Mouse (Mus musculus): ENCODE measurements at regions not wholly inside any gene's neighbourhood (a gene's known extent, or its start where the extent isn't known, plus 50 kb on each side); places are given as distances from the start of the nearest gene placed in this dataset.
"Not testable (repeated sequence)": the region's sequence is repeated elsewhere in the genome, so short reads cannot be mapped to it uniquely, and the experiment has no call there.

- DNase-seq: no peak
These were observed 184.4 kb downstream of the Mat2b start for GRCm38 (mm10) chr11:40510325-40511239.

- DNase-seq: no peak
These were observed 203.4 kb downstream of the Mat2b start for GRCm38 (mm10) chr11:40491599-40491998.

- not testable (repeated sequence) for DNase-seq
These were observed 216.8 kb downstream of the Mat2b start for GRCm38 (mm10) chr11:40478171-40478570.

GRCm38 (mm10) chr11:40477294-40477693 lies 217.7 kb downstream of the Mat2b start:
- no peak for DNase-seq

- peak in 1 of 2 experiments; percentile 22 for DNase-seq
These were observed 225.8 kb downstream of the Mat2b start for GRCm38 (mm10) chr11:40469080-40469705.

GRCm38 (mm10) chr11:40456571-40456970 lies 238.4 kb downstream of the Mat2b start:
- DNase-seq: no peak

- not testable (repeated sequence) for DNase-seq
These were observed 240.0 kb downstream of the Mat2b start for GRCm38 (mm10) chr11:40454994-40455393.

GRCm38 (mm10) chr11:40446846-40447245 lies 248.2 kb downstream of the Mat2b start:
- DNase-seq: no peak

GRCm38 (mm10) chr11:40434002-40434401 lies 261.0 kb downstream of the Mat2b start:
- DNase-seq: no peak

- DNase-seq: no peak
These were observed 266.1 kb downstream of the Mat2b start for GRCm38 (mm10) chr11:40428858-40429257.

- no peak for DNase-seq
These were observed 270.7 kb downstream of the Mat2b start for GRCm38 (mm10) chr11:40424316-40424715.

- DNase-seq: no peak
These were observed 287.4 kb downstream of the Mat2b start for GRCm38 (mm10) chr11:40407571-40407970.

GRCm38 (mm10) chr11:40402249-40402648 lies 292.8 kb downstream of the Mat2b start:
- DNase-seq: peak in 1 of 2 experiments; percentile 14

GRCm38 (mm10) chr11:40397453-40398104 lies 297.4 kb downstream of the Mat2b start:
- DNase-seq: no peak

GRCm38 (mm10) chr11:40395331-40395730 lies 299.7 kb downstream of the Mat2b start:
- no peak for DNase-seq

GRCm38 (mm10) chr11:40394864-40395266 lies 300.1 kb downstream of the Mat2b start:
- no peak for DNase-seq

GRCm38 (mm10) chr11:40394283-40394758 lies 300.7 kb downstream of the Mat2b start:
- no peak for DNase-seq

- no peak for DNase-seq
These were observed 314.3 kb downstream of the Mat2b start for GRCm38 (mm10) chr11:40380696-40381095.

GRCm38 (mm10) chr11:40371696-40372095 lies 323.3 kb downstream of the Mat2b start:
- no peak for DNase-seq

- DNase-seq: no peak
These were observed 328.4 kb downstream of the Mat2b start for GRCm38 (mm10) chr11:40366573-40366972.

- DNase-seq: no peak
These were observed 332.3 kb downstream of the Mat2b start for GRCm38 (mm10) chr11:40362530-40363185.

Data from heart, adult 18-20 months (tissue).